ENCODE assay signal across 22 mouse cellular contexts in the genomic region with DNA sequence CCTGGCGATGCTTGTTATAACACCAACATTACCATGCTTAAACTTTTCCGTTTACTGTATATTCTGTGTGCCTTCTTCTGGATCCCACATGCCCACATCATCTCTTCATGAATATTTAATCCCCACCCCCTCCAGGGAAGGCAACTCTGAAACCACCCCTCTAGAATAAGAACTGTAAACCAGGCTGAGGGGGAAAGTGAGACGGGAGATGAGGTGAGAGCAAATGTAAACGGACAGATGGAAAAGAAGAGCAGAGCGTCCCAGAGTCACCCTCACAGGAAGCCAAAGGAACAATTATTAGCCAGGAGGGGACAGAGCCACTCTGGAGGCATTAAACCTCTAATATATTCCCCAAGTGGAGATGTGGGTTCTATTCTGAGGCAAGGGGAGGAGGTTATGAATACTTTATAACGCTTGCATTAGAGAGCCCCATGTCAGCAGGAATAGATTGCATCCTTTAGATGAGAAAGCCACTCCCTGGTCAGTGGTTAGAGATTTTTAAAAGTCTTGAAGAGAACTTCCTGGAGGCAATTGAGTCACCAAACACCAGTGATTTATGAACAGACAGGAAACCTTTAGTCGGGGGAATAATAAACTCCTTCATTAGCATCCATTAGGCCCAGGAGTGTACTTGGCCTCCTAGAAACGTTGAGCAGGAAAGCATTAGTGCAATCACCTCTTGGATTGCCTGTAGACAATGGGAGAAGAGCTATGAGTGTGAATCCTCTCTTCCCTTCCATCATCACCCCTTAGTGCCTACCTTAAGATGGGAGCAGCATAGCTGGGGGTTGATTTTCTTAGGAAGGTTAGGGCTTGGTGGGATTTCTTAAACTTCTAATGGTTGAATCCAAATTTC.
"Had no signal": no experiment of that assay in that cellular context is flagged by ENCODE, and none has a peak within 500 bp of the region (broad histone marks: within the 10 kb centered on the region; RNA-seq: fewer than 3 reads in every experiment).

No protein-coding gene starts in this region.

- ATAC-seq: liver, embryonic 12.5 days had no signal

- H3K4me3 ChIP-seq: layer of hippocampus, adult 2 months; limb, embryonic 10.5 days; limb, embryonic 13.5 days; liver, embryonic 12.5 days; liver, embryonic 15.5 days; lung, embryonic 15.5 days; megakaryocyte, embryonic 14.5 days; stomach, embryonic 15.5 days had no signal

- H3K9me3 ChIP-seq: limb, embryonic 10.5 days; limb, embryonic 13.5 days; liver, embryonic 12.5 days; liver, embryonic 15.5 days; lung, embryonic 15.5 days; stomach, embryonic 15.5 days had no signal

- H3K9ac ChIP-seq: limb, embryonic 13.5 days; liver, embryonic 12.5 days; liver, embryonic 15.5 days; lung, embryonic 15.5 days; stomach, embryonic 15.5 days had no signal

- H3K27ac ChIP-seq: kidney, postnatal 0 days; layer of hippocampus, adult 2 months; limb, embryonic 10.5 days; limb, embryonic 13.5 days; liver, embryonic 12.5 days; liver, embryonic 15.5 days; lung, embryonic 15.5 days; stomach, embryonic 15.5 days had no signal

- H3K4me2 ChIP-seq: limb, embryonic 13.5 days; liver, embryonic 12.5 days; liver, embryonic 15.5 days; lung, embryonic 15.5 days; midbrain, embryonic 11.5 days; stomach, embryonic 15.5 days had no signal

- H3K4me1 ChIP-seq: limb, embryonic 13.5 days; liver, embryonic 12.5 days; liver, embryonic 15.5 days; lung, embryonic 15.5 days; megakaryocyte, embryonic 14.5 days; stomach, embryonic 15.5 days had no signal

- DNase-seq: kidney, adult 18-20 months; kidney, adult 9 months; kidney, postnatal 25 days; layer of hippocampus, adult 9-11 months; liver; lung, adult 18-20 months; lung, postnatal 10 days; lung, postnatal 36 days; midbrain, embryonic 14.5 days; right cerebral cortex, postnatal 25 days; spleen, adult 18-20 months; thymus, postnatal 25 days had no signal

- H3K36me3 ChIP-seq: limb, embryonic 10.5 days; limb, embryonic 13.5 days; liver, embryonic 12.5 days; liver, embryonic 15.5 days; lung, embryonic 15.5 days; stomach, embryonic 15.5 days had no signal

- H3K27me3 ChIP-seq: limb, embryonic 13.5 days; liver, embryonic 12.5 days; liver, embryonic 15.5 days; lung, embryonic 15.5 days; megakaryocyte, embryonic 14.5 days; stomach, embryonic 15.5 days had no signal
